Mouse (Mus musculus) cerebellum, adult 9-11 months (tissue): Measurements from ENCODE around the gene Pus7l.

ENCODE experiments used
- DNase-seq: peaks from one replicate; pipeline ENCODE4 v3.0.0; 2022

Gene Pus7l

GRCm38 (mm10) chr15:94475975-94476374 lies 67.4 kb downstream of the Pus7l start:
- DNase-seq, result no peak
